Mouse (Mus musculus) neural tube, embryonic 11.5 days (tissue): ENCODE results near the gene Frrs1. TPM values are rescaled to one million over a fixed set of nuclear protein-coding genes. Genes with fewer than 3 reads are reported as not detected.

Experiments used
- ATAC-seq: fragments of 200-750 bp; cut with Nextera tagmentation; 2 replicates; pipeline ENCODE4 v1.8.0; 2017; ENCODE audit warnings: moderate number of reproducible peaks, mild to moderate bottlenecking, moderate TSS enrichment, moderate library complexity; ENCODE audit not compliant: insufficient read depth, low FRiP score, low TSS enrichment
- DNase-seq: peaks from one replicate; pipeline ENCODE4 v3.0.0-alpha.2; 2015; ENCODE audit warnings: low spot score
- H3K27ac ChIP-seq: fragments of 300-500 bp; sonication (generic); 2 replicates; pipeline ENCODE4 v1.5.1; 2014; ENCODE audit warnings: low read depth, mild to moderate bottlenecking, low read length
- H3K27me3 ChIP-seq: fragments of 300-500 bp; sonication (generic); 2 replicates; pipeline ENCODE4 v1.6.1; 2014; ENCODE audit warnings: mild to moderate bottlenecking, low read length, mixed read lengths; ENCODE audit not compliant: control insufficient read depth, insufficient read depth
- H3K36me3 ChIP-seq: fragments of 300-500 bp; sonication (generic); 2 replicates; pipeline ENCODE4 v1.6.1; 2014; ENCODE audit warnings: mild to moderate bottlenecking, low read length, moderate library complexity, mixed read lengths; ENCODE audit not compliant: control insufficient read depth, insufficient read depth
- H3K4me1 ChIP-seq: fragments of 300-500 bp; sonication (generic); 2 replicates; pipeline ENCODE4 v1.6.1; 2014; ENCODE audit warnings: low read length, mixed read lengths; ENCODE audit not compliant: control insufficient read depth, insufficient read depth
- H3K4me2 ChIP-seq: fragments of 300-500 bp; sonication (generic); 2 replicates; pipeline ENCODE4 v1.6.1; 2014; ENCODE audit warnings: low read depth, mild to moderate bottlenecking, moderate library complexity
- H3K4me3 ChIP-seq: fragments of 300-500 bp; sonication (generic); 2 replicates; pipeline ENCODE4 v1.5.1; 2014; ENCODE audit warnings: low read depth, low read length
- H3K9ac ChIP-seq: fragments of 300-500 bp; sonication (generic); 2 replicates; pipeline ENCODE4 v1.6.1; 2014; ENCODE audit warnings: mild to moderate bottlenecking, low read length
- H3K9me3 ChIP-seq: fragments of 300-500 bp; sonication (generic); 2 replicates; pipeline ENCODE4 v1.6.1; 2016; ENCODE audit warnings: low read length; ENCODE audit not compliant: control insufficient read depth
- WGBS: fragments of 180-500 bp; shearing (Covaris S2); extraction: QIAGEN DNeasy Blood & Tissue Kit; methylation state at CpG from one replicate; pipeline ENCODE4 v1.1.7; 2014; 5-methylcytosine and 5-hydroxymethylcytosine counted together
- polyA plus RNA-seq: library from polyadenylated mRNA; unstranded; fragments of >200 nt; fragmentation: Nextera tagmentation; extraction: Ambion mirVana; gene quantifications from 2 replicates; pipeline ENCODE4 v1.2.1, GENCODE M21; 2014

Frrs1 gene
- polyA plus RNA-seq, 1 experiment from 2014 or later, result 6.6 TPM

GRCm38 (mm10) chr3:116860333-116861222 lies 1.3 kb downstream of the Frrs1 start:
- no peak for DNase-seq
- no peak overlapping the region for H3K4me3 ChIP-seq
- no peak overlapping the region for H3K9ac ChIP-seq
- H3K36me3 ChIP-seq, result no peaks in the 10 kb centered on the region
- H3K4me1 ChIP-seq, result no peaks in the 10 kb centered on the region
- H3K4me2 ChIP-seq, result no peak overlapping the region; the same call in 1 of the 2 replicates
- 76% methylated on average over 19 of the region's 19 CpGs for WGBS
- no peak overlapping the region for H3K27ac ChIP-seq
- H3K27me3 ChIP-seq, result no peaks in the 10 kb centered on the region
- ATAC-seq, result no peak
- H3K9me3 ChIP-seq, result no peaks in the 10 kb centered on the region

DNA sequence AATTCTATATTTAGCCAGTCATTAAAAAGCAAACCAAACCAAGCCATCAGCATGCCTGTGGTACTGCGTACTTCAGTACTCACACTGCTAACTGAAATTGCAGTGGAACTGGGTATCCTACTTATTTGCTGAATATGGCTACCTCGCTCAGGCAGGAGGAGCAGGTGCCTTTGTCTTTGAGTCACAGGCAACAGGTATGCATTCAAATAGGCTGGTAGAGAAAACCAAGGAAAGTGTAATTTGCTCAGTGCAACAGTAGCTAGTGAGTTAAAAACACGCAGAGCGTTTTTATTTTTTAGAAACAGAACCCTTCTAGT lies 1.9 kb downstream of the Frrs1 start:
- Histone ChIP-seq H3K27me3 (no peaks in the 10 kb centered on the region), H3K4me3 (peak overlapping the region; percentile 48), H3K4me1 (no peaks in the 10 kb centered on the region), H3K4me2 (peak overlapping the region; percentile 81), H3K9me3 (no peaks in the 10 kb centered on the region), H3K9ac (peak overlapping the region; percentile 52), H3K36me3 (no peaks in the 10 kb centered on the region), H3K27ac (no peak overlapping the region)
- WGBS, result 17% methylated on average over 4 of the region's 4 CpGs
- DNase-seq (no peak), ATAC-seq (0 out of 2 replicates have a peak, but pooled peaks have one; percentile 2)

DNA sequence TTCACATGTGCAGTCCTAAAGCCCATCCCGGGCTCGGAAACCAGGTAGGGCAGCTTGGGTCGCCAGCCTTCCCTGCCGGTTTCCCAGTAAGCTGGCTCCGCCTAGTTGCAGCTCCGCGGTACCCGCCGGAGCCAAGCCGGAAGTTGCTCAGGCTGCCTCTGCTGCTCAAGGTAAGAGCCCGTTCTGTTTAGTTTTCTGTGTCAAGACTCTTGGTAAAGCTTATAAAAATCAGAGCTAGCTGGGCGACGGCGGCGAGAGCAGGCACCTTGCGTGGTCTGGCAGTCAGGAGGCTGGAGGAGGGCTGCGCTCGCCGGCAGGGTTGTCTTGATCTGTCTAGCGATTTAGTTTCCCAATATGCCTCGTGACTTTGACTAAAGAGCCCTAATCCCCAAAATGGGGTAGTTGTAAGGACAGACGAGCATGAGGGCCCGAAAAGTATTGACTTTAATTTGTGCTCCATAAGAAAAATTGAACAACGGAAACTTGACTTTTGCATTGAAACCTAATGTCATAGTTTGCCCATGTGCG lies 2.3 kb downstream of the Frrs1 start:
- Histone ChIP-seq H3K4me3 (peak overlapping the region; percentile 48), H3K9ac (peak overlapping the region; percentile 52), H3K27ac (no peak overlapping the region), H3K4me2 (peak overlapping the region; percentile 81), H3K4me1 (no peaks in the 10 kb centered on the region), H3K27me3 (no peaks in the 10 kb centered on the region), H3K9me3 (no peaks in the 10 kb centered on the region), H3K36me3 (no peaks in the 10 kb centered on the region)
- DNase-seq (peak; percentile 70), ATAC-seq (peak; percentile 57)
- 5% methylated on average over 25 of the region's 25 CpGs for WGBS

GRCm38 (mm10) chr3:116862621-116863020 lies 3.4 kb downstream of the Frrs1 start:
- Histone ChIP-seq H3K27ac (no peak overlapping the region), H3K4me3 (no peak overlapping the region), H3K9me3 (no peaks in the 10 kb centered on the region), H3K36me3 (no peaks in the 10 kb centered on the region), H3K9ac (no peak overlapping the region), H3K4me1 (no peaks in the 10 kb centered on the region), H3K27me3 (no peaks in the 10 kb centered on the region), H3K4me2 (no peak overlapping the region)
- ATAC-seq (no peak), DNase-seq (no peak)
- WGBS, result 92% methylated on average over 1 of the region's 1 CpGs

DNA sequence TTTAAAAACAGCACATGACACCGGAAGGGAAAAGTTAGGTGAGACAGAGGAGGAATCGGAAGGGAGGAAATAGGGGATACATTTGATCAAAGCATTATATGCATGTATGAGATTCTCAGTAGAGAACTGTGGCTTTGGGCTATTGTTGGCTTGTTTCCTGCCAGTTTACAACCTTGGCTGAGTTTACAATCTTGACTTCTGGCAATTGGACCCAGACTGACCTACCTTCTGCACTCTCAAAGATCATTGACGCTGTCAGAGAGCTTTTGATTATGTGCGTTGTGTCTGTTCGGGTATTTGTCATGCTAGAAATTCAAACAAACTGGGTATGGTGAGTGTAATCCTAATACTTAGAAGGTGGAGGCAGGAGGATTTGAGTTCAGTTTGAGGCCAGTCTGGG lies 5.2 kb downstream of the Frrs1 start:
- no peak overlapping the region for H3K4me2 ChIP-seq
- no peak overlapping the region for H3K9ac ChIP-seq
- H3K4me3 ChIP-seq, result no peak overlapping the region
- H3K27me3 ChIP-seq, result no peaks in the 10 kb centered on the region
- ATAC-seq (no peak), DNase-seq (no peak)
- H3K36me3 ChIP-seq, result no peaks in the 10 kb centered on the region
- no peaks in the 10 kb centered on the region for H3K4me1 ChIP-seq
- H3K9me3 ChIP-seq, result no peaks in the 10 kb centered on the region
- H3K27ac ChIP-seq, result no peak overlapping the region
- WGBS, result 70% methylated on average over 5 of the region's 5 CpGs

GRCm38 (mm10) chr3:116865199-116865636 lies 6.0 kb downstream of the Frrs1 start:
- DNase-seq (no peak), ATAC-seq (no peak)
- H3K9ac ChIP-seq, result no peak overlapping the region
- no peaks in the 10 kb centered on the region for H3K4me1 ChIP-seq
- no peaks in the 10 kb centered on the region for H3K36me3 ChIP-seq
- H3K4me3 ChIP-seq, result no peak overlapping the region
- no peak overlapping the region for H3K4me2 ChIP-seq
- H3K9me3 ChIP-seq, result no peaks in the 10 kb centered on the region
- H3K27ac ChIP-seq, result no peak overlapping the region
- H3K27me3 ChIP-seq, result no peaks in the 10 kb centered on the region
- WGBS, result 65% methylated on average over 1 of the region's 1 CpGs

GRCm38 (mm10) chr3:116870372-116870771 lies 11.1 kb downstream of the Frrs1 start:
- no peak overlapping the region for H3K4me2 ChIP-seq
- no peaks in the 10 kb centered on the region for H3K4me1 ChIP-seq
- 75% methylated on average over 3 of the region's 3 CpGs for WGBS
- H3K9me3 ChIP-seq, result no peaks in the 10 kb centered on the region
- no peak overlapping the region for H3K27ac ChIP-seq
- ATAC-seq (no peak), DNase-seq (no peak)
- H3K4me3 ChIP-seq, result no peak overlapping the region
- no peaks in the 10 kb centered on the region for H3K36me3 ChIP-seq
- no peaks in the 10 kb centered on the region for H3K27me3 ChIP-seq
- no peak overlapping the region for H3K9ac ChIP-seq

DNA sequence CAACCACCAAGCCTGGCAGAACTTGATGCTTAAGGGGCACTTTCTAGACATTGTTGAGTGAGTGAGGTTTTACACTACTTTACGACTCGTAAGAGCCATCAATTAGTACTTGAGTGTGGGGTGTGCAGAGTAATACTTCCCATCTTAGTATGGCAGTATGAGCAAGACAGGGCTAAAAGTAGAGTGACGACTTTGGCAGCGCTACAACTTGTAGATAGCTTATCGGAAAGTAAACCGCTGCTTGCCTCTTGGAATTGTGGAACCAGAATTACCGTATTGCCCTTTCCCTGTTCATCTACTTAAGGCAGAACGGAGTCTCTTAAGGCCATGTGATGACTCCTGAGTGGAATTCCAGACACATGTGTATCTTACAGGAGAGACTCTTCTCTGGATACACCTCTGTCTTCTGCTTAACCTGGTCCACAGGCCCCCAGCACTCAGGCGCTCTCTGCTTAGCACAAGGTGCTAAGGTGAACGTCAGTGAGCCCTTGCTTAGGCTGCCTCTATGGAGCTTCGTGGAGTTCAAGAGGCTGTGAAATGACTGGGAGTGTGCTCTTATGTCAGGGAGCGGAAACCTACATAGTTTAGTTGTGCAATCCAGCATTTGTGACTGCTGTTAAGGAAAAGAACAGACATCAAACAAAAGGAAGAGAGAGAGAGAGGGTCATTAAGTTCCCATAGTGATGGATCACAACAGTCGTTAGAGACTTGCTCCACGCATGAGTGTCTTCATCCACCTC lies 23.1 kb downstream of the Frrs1 start:
- 83% methylated on average over 14 of the region's 14 CpGs for WGBS

More for the DNA sequence above, 23.1 kb downstream of the Frrs1 start:
- ATAC-seq (no peak), DNase-seq (no peak)
- Histone ChIP-seq H3K9me3 (no peaks in the 10 kb centered on the region), H3K36me3 (no peaks in the 10 kb centered on the region), H3K4me2 (no peak overlapping the region), H3K27me3 (no peaks in the 10 kb centered on the region), H3K4me3 (no peak overlapping the region), H3K27ac (no peak overlapping the region), H3K4me1 (no peaks in the 10 kb centered on the region), H3K9ac (no peak overlapping the region)
